In the genomic region with DNA sequence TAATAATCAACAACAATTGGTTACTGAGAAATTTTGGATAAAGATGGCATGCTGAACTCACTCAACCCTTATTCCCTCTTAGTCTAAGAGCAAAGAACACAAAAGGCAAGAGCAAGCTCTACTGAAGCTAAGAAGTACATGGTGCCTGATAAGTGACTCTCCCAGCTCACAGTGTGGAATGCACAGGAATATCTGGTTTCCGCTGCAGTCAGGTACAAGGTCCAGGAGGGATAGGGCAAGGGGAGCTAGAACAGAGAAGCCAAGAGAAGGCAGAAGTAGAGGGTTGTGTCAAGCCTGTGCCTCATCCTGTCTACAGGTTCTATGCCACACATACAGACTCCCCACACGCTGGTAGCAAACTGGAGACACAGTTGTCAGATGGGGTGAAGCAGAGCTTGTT, we compare ENCODE assay signal across 24 mouse cellular contexts.
"Had no signal": no experiment of that assay in that cellular context is flagged by ENCODE, and none has a peak within 500 bp of the region (broad histone marks: within the 10 kb centered on the region; RNA-seq: fewer than 3 reads in every experiment).

No protein-coding gene starts in this region.

- DNase-seq: gastrocnemius, adult 2 months; gastrocnemius, postnatal 10 days; gastrocnemius, postnatal 25 days; heart, adult 18-20 months; heart, postnatal 10 days; heart, postnatal 4 days; kidney, adult 11 months; kidney, adult 2 months; kidney, postnatal 10 days; kidney, postnatal 25 days; kidney, postnatal 4 days; layer of hippocampus, adult 9-11 months; layer of hippocampus, postnatal 36 days; left cerebral cortex, postnatal 4 days had no signal

- H3K4me3 ChIP-seq: gastrocnemius, adult 2 months; heart, embryonic 12.5 days; hindbrain, embryonic 10.5 days; hindbrain, embryonic 12.5 days; layer of hippocampus, adult 2 months; limb, embryonic 13.5 days; limb, embryonic 15.5 days; liver, embryonic 12.5 days had no signal

- H3K36me3 ChIP-seq: heart, embryonic 12.5 days; hindbrain, embryonic 12.5 days; limb, embryonic 15.5 days; liver, embryonic 12.5 days had no signal

- H3K27me3 ChIP-seq: heart, embryonic 12.5 days; hindbrain, embryonic 12.5 days; limb, embryonic 13.5 days; limb, embryonic 15.5 days; liver, embryonic 12.5 days had no signal

- H3K9ac ChIP-seq: heart, embryonic 12.5 days; hindbrain, embryonic 12.5 days; hindbrain, embryonic 14.5 days; limb, embryonic 13.5 days; limb, embryonic 15.5 days; liver, embryonic 12.5 days had no signal

- H3K4me1 ChIP-seq: heart, embryonic 12.5 days; hindbrain, embryonic 10.5 days; hindbrain, embryonic 12.5 days; limb, embryonic 13.5 days; limb, embryonic 15.5 days had no signal

- H3K27ac ChIP-seq: gastrocnemius, adult 2 months; hindbrain, embryonic 10.5 days; hindbrain, embryonic 12.5 days; hindbrain, embryonic 14.5 days; layer of hippocampus, adult 2 months; limb, embryonic 13.5 days; limb, embryonic 15.5 days; liver, embryonic 12.5 days had no signal

- ATAC-seq: hindbrain, embryonic 16.5 days; inflammation-experienced regulatory T-cells, adult 6 months; liver, embryonic 12.5 days had no signal

- H3K4me2 ChIP-seq: heart, embryonic 12.5 days; hindbrain, embryonic 12.5 days; hindbrain, embryonic 14.5 days; limb, embryonic 13.5 days; limb, embryonic 15.5 days; liver, embryonic 12.5 days had no signal

- H3K9me3 ChIP-seq: heart, embryonic 12.5 days; hindbrain, embryonic 10.5 days; hindbrain, embryonic 12.5 days; limb, embryonic 13.5 days; limb, embryonic 15.5 days; liver, embryonic 12.5 days had no signal
